Mouse (Mus musculus): Measurements from ENCODE around the gene Gm21958.

DNA sequence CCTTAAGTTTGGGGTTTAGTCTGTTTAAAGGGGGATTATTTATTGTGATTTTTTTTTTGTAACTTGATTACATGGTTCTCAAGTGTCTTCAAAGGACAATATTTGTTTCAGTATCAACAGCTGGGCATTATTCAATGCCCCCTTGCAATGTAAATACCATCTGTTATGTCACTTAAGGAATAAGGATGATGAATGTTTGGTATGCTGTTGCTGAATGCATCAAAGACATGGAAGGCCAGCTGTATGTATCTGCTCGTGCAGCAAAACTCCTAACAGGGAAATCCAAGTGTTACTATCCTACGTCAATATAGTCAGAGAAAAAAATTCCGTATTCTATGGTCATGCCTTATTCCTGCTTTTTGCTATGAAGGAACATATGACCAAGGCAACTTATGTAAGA lies 46.0 kb downstream of the Gm21958 start:
- TF ChIP-seq MAFK (IDR thresholded peaks at IDR 0.05; ENCODE audit: insufficient read depth, low read depth, low read length) (no peak), ZNF384 (IDR thresholded peaks at IDR 0.05; ENCODE audit: low read depth, low read length) (no peak), CHD2 (IDR thresholded peaks at IDR 0.05; ENCODE audit: low read depth, low read length) (no peak), HCFC1 (IDR thresholded peaks at IDR 0.05; ENCODE audit: borderline replicate concordance, insufficient read depth, low read length) (no peak)

Data from ES-E14 (cell line).